8 mouse cellular contexts compared by ENCODE assay signal in the genomic region with DNA sequence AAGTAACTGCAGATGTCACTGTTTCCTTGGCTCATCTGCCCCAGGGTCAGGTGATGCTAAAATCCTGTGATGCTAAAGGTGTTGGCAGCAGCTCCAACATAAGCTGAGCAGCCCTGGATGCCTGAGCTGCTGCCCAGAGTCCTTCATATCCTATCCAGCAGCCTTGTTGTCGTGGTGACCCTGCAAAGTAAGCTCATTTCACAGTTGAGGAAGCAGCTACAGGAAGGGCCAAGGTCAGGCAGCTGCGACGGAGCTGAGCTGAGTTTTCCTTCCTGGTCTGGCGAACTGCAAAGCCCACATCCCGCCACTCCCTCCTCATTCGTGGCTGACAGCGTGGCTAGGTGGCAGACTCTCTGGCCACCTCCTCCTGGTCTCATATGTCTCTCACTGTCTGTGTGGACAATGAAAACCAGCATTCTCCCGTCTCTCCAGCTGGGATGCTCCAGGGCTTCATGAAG. TPM values are rescaled to one million over a fixed set of nuclear protein-coding genes. Genes with fewer than 3 reads are reported as not detected.
A peak's percentile ranks its signal among the peaks of the same experiment; 100 is the strongest.
DNase-seq lines count a peak whose midpoint lies in the region; ATAC-seq and TF ChIP-seq lines count a peak whose summit lies in the region.

No protein-coding gene starts in this region.

- H3K4me2 ChIP-seq in liver, embryonic 16.5 days (ENCODE audit: low read depth, low read length) = no peak overlapping the region
- no peak overlapping the region for H3K4me2 ChIP-seq in neural tube, embryonic 14.5 days (ENCODE audit: low read depth, low read length)

- H3K27me3 ChIP-seq in kidney, adult 2 months (replicated peaks; ENCODE audit: control insufficient read depth, insufficient read depth, low read length) = no peaks in the 10 kb centered on the region
- no peaks in the 10 kb centered on the region for H3K27me3 ChIP-seq in liver, embryonic 16.5 days (ENCODE audit: control insufficient read depth, insufficient read depth, low read depth, low read length)
- H3K27me3 ChIP-seq in neural tube, embryonic 14.5 days (ENCODE audit: control insufficient read depth, insufficient read depth, low read length) = no peaks in the 10 kb centered on the region

- H3K27ac ChIP-seq in kidney, adult 2 months (ENCODE audit: insufficient read depth, low read depth, low read length) = peak overlapping the region; percentile 96
- no peak overlapping the region; the same call in 1 of the 2 replicates for H3K27ac ChIP-seq in liver, embryonic 16.5 days (ENCODE audit: low read length)
- H3K27ac ChIP-seq in neural tube, embryonic 14.5 days (ENCODE audit: low read depth, low read length) = 0 out of 2 replicates have a peak overlapping the region, but pooled peaks have one; percentile 18

- no peak for TF ChIP-seq CTCF in kidney, adult 2 months (conservative IDR thresholded peaks at IDR 0.05; ENCODE audit: insufficient read depth, insufficient read length, low read depth, low read length)

- H3K4me3 ChIP-seq in kidney, adult 2 months (ENCODE audit: insufficient read depth, low read depth, low read length) = no peak overlapping the region
- no peak overlapping the region for H3K4me3 ChIP-seq in liver, embryonic 16.5 days (ENCODE audit: low read depth, low read length)
- H3K4me3 ChIP-seq in neural tube, embryonic 14.5 days (ENCODE audit: low read depth, low read length) = no peak overlapping the region

- peaks cover 38% of the 10 kb centered on the region for H3K4me1 ChIP-seq in kidney, adult 2 months (ENCODE audit: control insufficient read depth, insufficient read depth, low read length)
- peaks cover 24% of the 10 kb centered on the region for H3K4me1 ChIP-seq in liver, embryonic 16.5 days (ENCODE audit: control insufficient read depth, low read depth, low read length)
- H3K4me1 ChIP-seq in neural tube, embryonic 14.5 days (ENCODE audit: control insufficient read depth, insufficient read depth, low read length) = peaks cover 9% of the 10 kb centered on the region

- H3K36me3 ChIP-seq in kidney, adult 2 months (ENCODE audit: control insufficient read depth, insufficient read depth, low read length) = no peaks in the 10 kb centered on the region; the same call in 1 of the 2 replicates
- no peaks in the 10 kb centered on the region; the same call in 1 of the 2 replicates for H3K36me3 ChIP-seq in liver, embryonic 16.5 days (ENCODE audit: control insufficient read depth, insufficient read depth)
- no peaks in the 10 kb centered on the region for H3K36me3 ChIP-seq in neural tube, embryonic 14.5 days (ENCODE audit: control insufficient read depth, insufficient read depth, low read length)

- peak; percentile 50 for DNase-seq in layer of hippocampus, adult 11-12 months (ENCODE audit: low spot score)
- DNase-seq in layer of hippocampus, postnatal 25 days (ENCODE audit: extremely low spot score in 1 of 2, low spot score in 1 of 2) = no peak
- peak; percentile 70 for DNase-seq in embryo, embryonic 11 days
- peak; percentile 83 to 92 for DNase-seq in heart, adult 9 months (ENCODE audit: low spot score in 2 of 2)
- peak; percentile 97 for DNase-seq in kidney, adult 2 months
- no peak for DNase-seq in cerebellum, adult 9-10 months

- peak; percentile 56 for ATAC-seq in liver, embryonic 16.5 days (ENCODE audit: low read depth)
- peak; percentile 48; the same call in 1 of the 2 replicates for ATAC-seq in neural tube, embryonic 14.5 days (ENCODE audit: low read depth)

- WGBS in kidney, adult 2 months = 2% methylated on average over 8 of the region's 8 CpGs
- 10% methylated on average over 8 of the region's 8 CpGs for WGBS in liver, embryonic 16.5 days (ENCODE audit: insufficient replicate concordance)
- 15% methylated on average over 8 of the region's 8 CpGs for WGBS in neural tube, embryonic 14.5 days

- TF ChIP-seq POLR2A in kidney, adult 2 months (IDR thresholded peaks at IDR 0.05; ENCODE audit: low read depth, low read length) = no peak

- H3K9ac ChIP-seq in liver, embryonic 16.5 days (ENCODE audit: low read depth, low read length) = no peak overlapping the region
- no peak overlapping the region for H3K9ac ChIP-seq in neural tube, embryonic 14.5 days (replicated peaks; ENCODE audit: low read depth, low read length)

- no peaks in the 10 kb centered on the region for H3K9me3 ChIP-seq in liver, embryonic 16.5 days (replicated peaks; ENCODE audit: control insufficient read depth, low read length)
- H3K9me3 ChIP-seq in neural tube, embryonic 14.5 days (ENCODE audit: control insufficient read depth, low read length) = no peaks in the 10 kb centered on the region

RNA-seq across cellular contexts. Expression of gene A930033H14Rik, which starts 41.5 kb away (rescaled TPM):
- 1 to 10 TPM; 2.2 to 4.1 TPM for total RNA-seq in layer of hippocampus, postnatal 25 days (2021)
- 0.94 and 1.1 TPM in 2 replicates for polyA plus RNA-seq in kidney, adult 2 months (2012; rRNA removed)
- 0.44 and 0.47 TPM in 2 replicates for polyA plus RNA-seq in liver, embryonic 16.5 days (2015; fragmentation: Nextera tagmentation; extraction: Ambion mirVana)
- polyA plus RNA-seq in neural tube, embryonic 14.5 days (2014; fragmentation: Nextera tagmentation; extraction: Ambion mirVana) = 1.5 and 1.8 TPM in 2 replicates

Comparison
In these comparisons a context has a peak if more than half of its experiments do, and no peak if none do; other contexts are left out.
1. DNase-seq: peak in layer of hippocampus, adult 11-12 months (single experiment), embryo, embryonic 11 days (single experiment), heart, adult 9 months (2 of 2) and kidney, adult 2 months (single experiment); none in layer of hippocampus, postnatal 25 days (0 of 2) and cerebellum, adult 9-10 months (single experiment).